Mouse (Mus musculus) testis, adult 2 months (tissue): ENCODE data around the gene Klhl28. TPM values are rescaled to one million over a fixed set of nuclear protein-coding genes. Genes with fewer than 3 reads are reported as not detected.

Source experiments
- H3K27ac ChIP-seq: fragments of 200-500 bp; 2 replicates; pipeline ENCODE4 v1.5.1; 2012; ENCODE audit warnings: low read depth, low read length; ENCODE audit not compliant: control insufficient read depth, insufficient read depth
- H3K27me3 ChIP-seq: fragments of 200-500 bp; 2 replicates; pipeline ENCODE4 v1.6.1; 2012; ENCODE audit warnings: mild to moderate bottlenecking, low read length, moderate library complexity; ENCODE audit not compliant: control insufficient read depth, insufficient read depth
- H3K36me3 ChIP-seq: fragments of 200-500 bp; 2 replicates; pipeline ENCODE4 v1.6.1; 2012; ENCODE audit warnings: mild to moderate bottlenecking, low read length; ENCODE audit not compliant: control insufficient read depth, insufficient read depth
- H3K4me1 ChIP-seq: fragments of 200-500 bp; 2 replicates; pipeline ENCODE4 v1.6.1; 2012; ENCODE audit warnings: low read length; ENCODE audit not compliant: control insufficient read depth, insufficient read depth
- H3K4me3 ChIP-seq: fragments of 200-500 bp; 2 replicates; pipeline ENCODE4 v1.5.1; 2012; ENCODE audit warnings: low read depth, mild to moderate bottlenecking, low read length, moderate library complexity, mixed read lengths; ENCODE audit not compliant: control insufficient read depth
- CTCF ChIP-seq: fragments of 200-500 bp; IDR thresholded peaks from 2 replicates; pipeline ENCODE4 v1.5.1; 2012; ENCODE audit warnings: low read depth, mild to moderate bottlenecking, inconsistent platforms, low read length, moderate library complexity; ENCODE audit not compliant: control insufficient read depth, insufficient read depth, insufficient replicate concordance
- POLR2A ChIP-seq: fragments of 200-500 bp; IDR thresholded peaks from 2 replicates; pipeline ENCODE4 v1.6.1; 2012; ENCODE audit warnings: low read depth, mild to moderate bottlenecking, inconsistent platforms, low read length, moderate library complexity; ENCODE audit not compliant: control insufficient read depth
- polyA plus RNA-seq: library from polyadenylated mRNA; depleted of rRNA; stranded (reverse); fragments of >200 nt; gene quantifications from 2 replicates; pipeline ENCODE4 v1.2.3, GENCODE M21; 2012

Gene Klhl28
- polyA plus RNA-seq, 1 experiment = 13.8 TPM

DNA sequence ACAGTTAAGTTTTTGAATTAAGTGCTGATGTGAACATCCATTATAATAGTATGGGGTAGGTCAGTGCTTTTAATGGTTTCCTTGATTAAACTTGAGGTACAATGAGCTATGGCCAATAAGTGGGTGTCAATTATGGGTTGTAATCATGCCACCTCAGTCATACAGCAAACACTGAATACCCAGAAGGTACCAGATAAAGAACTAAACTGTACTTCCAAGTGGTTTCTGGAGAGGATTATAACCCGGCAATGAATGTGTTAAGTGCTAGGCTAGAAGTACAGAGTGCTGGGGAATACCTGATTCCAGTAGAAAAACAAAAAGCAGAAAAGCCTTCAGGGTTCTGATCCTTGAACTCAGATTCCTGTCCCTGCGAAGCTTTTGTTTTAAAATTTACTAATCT, 2.7 kb upstream of the Klhl28 start:
- no peak overlapping the region for H3K27ac ChIP-seq
- TF ChIP-seq POLR2A (no peak), CTCF (no peak)
- H3K27me3 ChIP-seq = no peaks in the 10 kb centered on the region
- peaks cover 8% of the 10 kb centered on the region for H3K4me1 ChIP-seq
- no peak overlapping the region for H3K4me3 ChIP-seq
- peaks cover 5% of the 10 kb centered on the region for H3K36me3 ChIP-seq

DNA sequence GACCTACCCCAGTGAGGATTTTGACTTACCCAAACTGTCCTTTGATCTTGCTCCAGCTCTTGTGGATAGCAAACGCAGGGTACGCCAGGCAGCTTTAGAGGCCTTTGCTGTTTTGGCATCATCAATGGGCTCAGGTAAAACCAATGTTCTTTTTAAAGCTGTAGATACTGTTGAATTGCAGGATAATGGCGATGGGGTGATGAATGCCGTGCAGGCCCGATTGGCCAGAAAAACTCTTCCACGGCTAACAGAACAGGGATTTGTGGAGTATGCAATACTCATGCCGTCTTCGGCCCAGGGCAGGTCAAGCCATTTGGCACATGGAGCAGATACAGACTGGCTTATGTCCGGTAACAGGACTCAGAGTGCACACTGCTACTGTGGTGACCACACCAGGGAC, 2.1 kb upstream of the Klhl28 start:
- Histone ChIP-seq H3K36me3 (peaks cover 5% of the 10 kb centered on the region), H3K4me3 (peak overlapping the region; percentile 94), H3K27ac (no peak overlapping the region; the same call in 1 of the 2 replicates), H3K27me3 (no peaks in the 10 kb centered on the region), H3K4me1 (peaks cover 8% of the 10 kb centered on the region)
- TF ChIP-seq POLR2A = no peak; the same call in 1 of the 2 replicates
- no peak for TF ChIP-seq CTCF

DNA sequence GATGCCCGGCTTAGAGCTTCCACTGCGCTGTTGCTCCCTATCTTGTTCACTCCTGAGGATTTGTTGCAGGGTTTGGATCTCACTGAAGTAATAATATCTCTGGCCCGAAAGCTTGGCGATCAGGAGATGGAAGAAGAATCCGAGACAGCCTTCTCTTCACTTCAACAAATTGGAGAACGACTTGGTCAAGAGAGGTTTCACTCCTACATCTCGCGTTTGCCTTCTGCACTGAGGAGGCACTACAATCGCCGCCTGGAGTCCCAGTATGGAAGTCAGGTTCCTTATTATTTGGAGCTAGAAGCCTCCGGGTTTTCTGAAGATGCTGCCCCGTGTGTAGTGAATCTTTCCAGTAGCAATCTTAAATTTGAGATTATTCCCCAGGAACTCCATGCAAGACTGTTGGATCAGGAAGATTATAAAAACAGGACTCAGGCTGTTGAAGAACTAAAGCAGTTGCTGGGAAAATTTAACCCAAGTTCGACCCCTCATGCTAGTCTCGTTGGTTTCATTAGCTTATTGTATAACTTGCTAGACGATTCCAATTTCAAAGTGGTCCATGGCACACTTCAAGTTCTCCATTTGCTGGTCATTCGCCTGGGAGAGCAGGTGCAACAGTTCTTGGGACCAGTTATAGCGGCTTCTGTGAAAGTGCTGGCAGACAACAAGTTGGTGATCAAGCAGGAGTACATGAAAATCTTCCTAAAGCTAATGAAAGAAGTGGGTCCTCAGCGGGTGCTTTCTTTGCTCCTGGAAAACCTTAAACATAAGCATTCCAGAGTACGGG, 1.5 kb upstream of the Klhl28 start:
- Histone ChIP-seq H3K27me3 (no peaks in the 10 kb centered on the region), H3K4me3 (peak overlapping the region; percentile 94), H3K36me3 (peaks cover 5% of the 10 kb centered on the region), H3K4me1 (peaks cover 8% of the 10 kb centered on the region), H3K27ac (peak overlapping the region; percentile 93; the same call in 1 of the 2 replicates)
- TF ChIP-seq POLR2A = no peak
- TF ChIP-seq CTCF = no peak

DNA sequence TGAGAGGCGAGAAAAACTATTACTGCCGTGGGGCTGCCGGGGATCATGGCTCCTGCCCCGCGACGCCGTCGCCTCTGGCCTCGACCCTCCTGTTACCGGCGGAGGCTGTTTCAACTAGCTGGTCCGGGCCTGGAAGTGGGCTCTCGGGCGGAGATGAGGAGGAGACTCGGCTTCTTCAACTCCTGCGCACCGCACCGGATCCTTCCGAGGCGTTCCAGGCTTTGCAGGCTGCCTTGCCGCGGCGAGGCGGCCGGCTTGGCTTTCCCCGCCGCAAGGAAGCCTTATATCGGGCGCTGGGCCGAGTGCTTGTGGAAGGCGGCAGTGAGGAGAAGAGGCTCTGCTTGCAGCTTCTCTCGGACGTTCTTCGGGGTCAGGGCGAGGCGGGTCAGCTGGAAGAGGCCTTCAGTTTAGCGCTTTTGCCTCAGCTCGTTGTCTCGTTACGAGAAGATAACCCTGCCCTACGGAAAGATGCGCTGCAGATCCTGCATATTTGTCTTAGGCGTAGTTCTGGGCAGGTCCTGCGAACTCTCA, 832 bp upstream of the Klhl28 start:
- no peak for TF ChIP-seq CTCF
- TF ChIP-seq POLR2A = no peak
- Histone ChIP-seq H3K4me1 (peaks cover 8% of the 10 kb centered on the region), H3K27ac (peak overlapping the region; percentile 93), H3K4me3 (peak overlapping the region; percentile 94), H3K27me3 (no peaks in the 10 kb centered on the region), H3K36me3 (peaks cover 5% of the 10 kb centered on the region)

DNA sequence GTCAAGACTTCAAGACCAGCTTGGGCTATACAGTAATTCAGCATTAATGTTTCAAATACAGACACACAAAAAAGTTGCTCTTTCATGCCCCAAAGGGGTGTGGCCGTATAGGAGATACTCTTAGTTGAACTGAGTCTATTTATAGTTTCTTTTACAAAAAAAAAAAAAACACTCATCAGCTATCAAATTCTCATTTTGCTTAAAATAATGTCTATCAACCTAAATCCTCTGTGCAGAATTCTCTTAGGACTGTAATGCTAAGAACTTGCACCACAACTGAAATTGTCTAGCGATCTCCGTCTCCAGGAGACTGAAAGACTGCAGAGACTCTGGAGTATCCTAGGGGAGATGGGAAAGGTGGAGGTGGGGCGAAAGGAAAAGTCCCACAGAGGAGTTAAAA, 774 bp downstream of the Klhl28 start:
- TF ChIP-seq CTCF (no peak), POLR2A (no peak)
- H3K27ac ChIP-seq = peak overlapping the region; percentile 78
- no peaks in the 10 kb centered on the region for H3K27me3 ChIP-seq
- H3K4me3 ChIP-seq = peak overlapping the region; percentile 94
- peaks cover 8% of the 10 kb centered on the region for H3K4me1 ChIP-seq
- H3K36me3 ChIP-seq = peaks cover 5% of the 10 kb centered on the region

DNA sequence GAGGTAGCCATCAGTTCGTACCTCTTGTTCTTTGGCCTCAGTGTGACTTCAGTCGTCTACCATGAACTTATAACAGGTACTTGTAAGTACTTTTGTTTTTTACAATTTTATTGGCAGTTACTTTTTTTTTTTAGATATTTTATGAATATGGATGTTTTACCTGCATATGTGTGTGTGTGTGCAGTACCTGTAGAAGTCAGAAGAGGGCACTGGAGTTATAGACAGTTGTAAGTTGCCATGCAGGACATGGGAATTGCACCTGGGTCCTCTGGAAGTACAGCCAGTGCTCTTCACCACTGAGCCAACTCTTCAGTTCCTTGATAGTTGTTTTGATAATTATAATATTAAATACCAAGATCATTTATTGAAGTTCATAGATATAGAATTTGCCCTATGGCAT, 27.8 kb downstream of the Klhl28 start:
- Histone ChIP-seq H3K27ac (no peak overlapping the region), H3K36me3 (no peaks in the 10 kb centered on the region), H3K4me1 (no peaks in the 10 kb centered on the region), H3K4me3 (no peak overlapping the region), H3K27me3 (no peaks in the 10 kb centered on the region)
- TF ChIP-seq POLR2A (no peak), CTCF (no peak)

DNA sequence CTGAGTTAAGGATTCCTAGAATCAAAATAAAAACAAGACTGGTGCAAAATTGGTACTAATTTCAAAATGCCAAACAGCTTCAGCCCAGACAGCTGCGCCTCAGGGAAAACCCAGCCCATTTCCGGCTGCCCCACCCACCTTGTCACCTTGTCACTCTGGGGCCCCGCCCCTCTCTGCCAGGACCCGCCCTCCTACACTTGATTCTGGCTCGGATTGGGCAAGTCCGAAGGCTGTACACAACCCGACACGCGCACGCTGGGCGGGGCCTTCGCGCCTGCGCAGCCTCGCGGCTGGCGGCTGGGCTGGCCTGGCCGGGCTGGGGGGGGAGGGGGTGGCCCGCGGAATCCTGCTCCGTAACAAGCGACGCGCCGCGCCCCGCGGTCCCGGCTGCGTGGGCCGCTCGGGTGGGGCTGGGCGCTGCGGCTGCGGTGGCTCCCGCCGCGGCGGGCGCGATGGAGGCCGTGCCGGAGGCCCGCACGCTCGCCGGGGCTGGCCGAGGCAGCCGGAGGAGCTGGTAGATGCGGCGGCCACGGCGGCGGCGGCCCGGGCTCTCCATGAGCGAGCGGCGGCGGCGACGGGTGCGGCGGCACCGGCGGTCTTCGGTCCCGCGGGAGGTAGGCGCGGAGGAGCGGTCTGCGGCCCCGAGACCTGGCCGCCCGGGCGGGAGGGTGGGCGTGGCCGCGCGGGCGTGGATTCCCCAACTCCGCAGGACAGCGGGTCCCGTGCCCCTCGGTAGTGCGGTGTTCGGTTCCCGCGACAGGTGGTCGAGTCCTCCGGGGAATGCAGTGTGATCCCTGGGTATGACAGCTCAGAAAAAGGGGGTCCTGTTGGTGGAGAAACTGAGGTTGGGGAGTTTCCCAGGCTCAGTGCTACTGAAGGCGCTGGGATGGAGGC, 47.5 kb downstream of the Klhl28 start, which contains the start of gene Gm527:
Gm527 (plus strand) TSS at position 329 of the 894 bp plus-strand sequence.
- TF ChIP-seq CTCF (no peak), POLR2A (peak; percentile 78)
- Histone ChIP-seq H3K4me1 (no peaks in the 10 kb centered on the region), H3K27me3 (no peaks in the 10 kb centered on the region), H3K36me3 (no peaks in the 10 kb centered on the region), H3K4me3 (peak within 1 kb of the TSS; percentile 99), H3K27ac (peak within 1 kb of the TSS; percentile 93)
